Mouse (Mus musculus): Measurements from ENCODE around the gene Fank1. TPM values are rescaled to one million over a fixed set of nuclear protein-coding genes. Genes with fewer than 3 reads are reported as not detected.
A peak's percentile ranks its signal among the peaks of the same experiment; 100 is the strongest.

Fank1 gene
- total RNA-seq, 2 experiments from 2014 or later, result 0.71 to 1.1 TPM

DNA sequence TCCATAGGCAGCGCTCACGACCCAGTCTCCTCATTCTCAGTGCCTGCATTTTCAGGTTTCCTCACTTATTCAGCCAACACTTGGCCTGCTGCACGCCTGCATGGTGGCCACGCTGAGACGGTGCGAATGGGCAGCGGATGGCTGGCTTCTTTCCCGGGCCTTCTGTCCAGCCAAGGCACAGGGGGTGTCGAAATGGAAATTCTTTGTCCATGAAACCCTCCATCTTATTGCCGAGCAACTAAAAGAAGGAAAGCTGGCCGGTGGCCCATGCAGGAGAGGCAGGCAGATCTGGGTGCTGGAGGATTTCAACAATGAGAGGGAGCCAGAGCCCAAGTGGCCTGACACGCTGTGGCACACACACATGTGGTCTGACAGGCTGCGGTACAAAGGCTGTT, 10.8 kb upstream of the Fank1 start:
- no peak for DNase-seq (ENCODE audit: low spot score in 2 of 2)

DNA sequence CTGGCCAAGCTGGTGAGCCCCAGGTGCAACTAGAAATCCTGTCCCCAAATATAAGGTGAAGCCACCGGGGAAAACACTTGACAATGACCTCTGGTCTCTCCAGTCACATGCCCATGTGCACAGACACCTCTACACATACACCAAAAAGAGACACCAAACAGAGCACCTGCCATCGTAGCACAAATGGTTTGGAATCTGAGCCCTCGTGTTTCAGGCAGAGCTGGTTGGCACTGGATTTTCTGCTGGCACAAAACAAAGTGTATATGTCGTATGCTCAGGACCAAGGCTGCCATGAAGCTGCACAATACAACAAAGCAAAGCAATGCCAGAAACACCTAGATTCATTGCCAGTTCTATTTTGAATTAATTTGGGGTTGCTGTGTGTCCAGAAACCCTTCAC, 8.6 kb upstream of the Fank1 start:
- no peak for DNase-seq (ENCODE audit: low spot score in 2 of 2)

DNA sequence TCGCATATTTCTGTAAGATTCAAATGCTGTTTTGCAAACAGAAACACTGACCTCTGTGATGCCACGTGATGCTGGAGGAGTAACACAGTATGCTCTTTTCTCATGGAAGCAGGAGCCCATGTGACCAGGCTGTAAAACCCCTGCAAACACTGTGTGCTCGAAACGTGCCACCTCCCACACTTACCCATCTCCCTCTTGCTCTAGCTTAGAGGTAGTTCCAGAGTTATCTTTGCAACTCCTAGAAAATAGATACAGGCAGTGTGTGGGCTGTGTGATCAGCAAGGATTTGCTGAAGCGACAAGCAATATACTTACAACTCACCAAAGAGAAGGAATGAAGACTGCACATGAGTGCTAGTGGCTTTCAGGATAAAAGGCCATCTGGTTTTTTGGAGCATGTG, 8.1 kb upstream of the Fank1 start:
- DNase-seq (ENCODE audit: low spot score in 2 of 2), result no peak

DNA sequence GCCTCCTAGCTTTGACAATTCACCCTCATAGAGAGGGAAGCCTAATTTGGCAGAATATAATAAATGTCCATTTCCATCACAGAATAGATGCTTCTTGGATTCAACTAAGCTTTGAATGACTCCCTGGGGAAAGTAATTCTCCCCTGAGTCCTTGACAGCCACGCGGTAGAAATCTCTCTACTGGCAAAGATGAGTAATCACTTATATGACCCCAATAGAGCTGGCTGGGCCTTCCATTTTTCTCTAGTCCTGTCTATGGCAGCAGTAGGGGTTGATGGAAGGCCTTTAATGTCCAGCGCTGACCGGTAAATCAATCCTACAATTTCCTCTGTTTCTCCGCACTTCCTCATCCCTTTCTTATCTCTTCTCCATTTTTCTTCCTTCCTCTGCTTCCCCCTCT, 1.5 kb upstream of the Fank1 start:
- DNase-seq (ENCODE audit: low spot score in 2 of 2), result no peak

DNA sequence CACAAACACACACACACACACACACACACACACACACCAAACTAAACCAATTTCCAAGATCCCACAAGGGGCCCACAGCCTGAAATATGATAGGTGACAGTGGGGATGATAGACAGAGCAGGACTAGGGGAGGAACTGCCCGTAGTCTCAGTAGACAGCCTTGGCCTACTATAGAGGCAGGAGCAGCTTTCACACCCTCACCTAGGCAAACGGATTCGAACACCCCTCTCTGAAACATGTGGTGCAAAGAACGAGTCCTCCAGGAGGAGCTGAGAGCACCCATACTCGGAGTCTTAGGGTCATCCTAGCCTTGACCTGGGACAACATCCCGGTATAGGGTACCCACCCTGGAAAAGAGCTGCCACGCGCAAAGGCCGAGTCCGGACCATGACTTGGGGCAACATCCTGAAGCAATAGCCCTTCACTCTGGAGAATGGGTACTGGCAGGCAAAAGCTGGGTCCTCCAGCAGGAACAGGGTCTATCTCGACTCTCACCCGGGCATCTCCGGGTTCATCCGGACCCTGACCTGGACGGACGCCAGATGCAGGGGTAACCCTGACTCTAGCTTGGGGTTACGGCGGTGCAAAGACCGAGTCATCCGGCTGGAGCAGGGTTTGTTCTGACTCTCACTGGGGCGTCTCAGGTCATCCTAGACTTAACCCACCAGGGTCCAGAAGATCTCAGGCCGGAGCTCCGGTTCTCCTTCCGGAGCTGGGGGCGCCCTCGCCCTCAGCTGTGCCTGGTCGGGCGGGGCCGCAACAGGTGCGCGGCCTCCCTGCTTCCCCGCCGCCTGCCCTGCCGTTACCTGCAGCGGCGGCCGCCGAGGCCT, 650 bp upstream of the Fank1 start:
- DNase-seq (ENCODE audit: low spot score in 2 of 2), result peak in 1 of 2 experiments; percentile 35

DNA sequence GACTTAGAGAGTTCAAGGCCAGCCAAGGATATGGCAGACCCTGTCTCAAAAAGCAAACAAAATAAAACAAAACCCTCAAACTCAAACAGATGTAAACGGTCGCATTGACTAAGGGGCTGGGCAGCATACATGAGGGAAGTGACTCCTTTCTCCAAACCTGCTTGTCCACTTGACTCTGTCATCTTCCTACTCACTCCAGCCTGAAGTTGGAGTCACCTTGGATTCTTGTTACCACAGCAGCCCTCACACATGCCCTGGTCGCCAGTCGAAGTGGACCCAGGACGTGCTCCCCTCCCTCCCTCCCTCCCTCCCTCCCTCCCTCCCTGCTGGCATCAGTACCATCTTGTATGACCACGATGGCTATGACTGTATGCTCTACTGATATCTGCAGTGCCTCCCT, 4.9 kb downstream of the Fank1 start:
- no peak for DNase-seq (ENCODE audit: low spot score in 2 of 2)

DNA sequence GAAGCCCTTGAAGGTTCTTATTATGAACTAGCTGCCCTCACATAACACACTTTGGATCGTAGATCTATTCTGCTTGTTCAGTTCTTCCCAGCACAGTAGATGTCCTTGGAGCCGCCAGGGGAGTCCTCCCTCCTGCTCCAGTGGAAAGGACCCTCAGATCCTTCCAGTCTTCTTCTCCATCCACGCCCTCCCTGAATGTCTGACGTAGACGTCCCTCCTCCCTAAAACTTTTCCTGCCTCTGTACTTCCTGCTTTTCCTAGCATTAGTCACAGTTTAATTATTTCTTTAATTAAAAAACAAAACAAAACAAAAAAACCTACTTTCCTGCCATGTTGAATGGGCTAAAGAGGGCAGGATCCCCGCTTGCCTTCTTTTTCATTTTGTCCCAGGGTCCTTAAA, 5.3 kb downstream of the Fank1 start:
- no peak for DNase-seq (ENCODE audit: low spot score in 2 of 2)

DNA sequence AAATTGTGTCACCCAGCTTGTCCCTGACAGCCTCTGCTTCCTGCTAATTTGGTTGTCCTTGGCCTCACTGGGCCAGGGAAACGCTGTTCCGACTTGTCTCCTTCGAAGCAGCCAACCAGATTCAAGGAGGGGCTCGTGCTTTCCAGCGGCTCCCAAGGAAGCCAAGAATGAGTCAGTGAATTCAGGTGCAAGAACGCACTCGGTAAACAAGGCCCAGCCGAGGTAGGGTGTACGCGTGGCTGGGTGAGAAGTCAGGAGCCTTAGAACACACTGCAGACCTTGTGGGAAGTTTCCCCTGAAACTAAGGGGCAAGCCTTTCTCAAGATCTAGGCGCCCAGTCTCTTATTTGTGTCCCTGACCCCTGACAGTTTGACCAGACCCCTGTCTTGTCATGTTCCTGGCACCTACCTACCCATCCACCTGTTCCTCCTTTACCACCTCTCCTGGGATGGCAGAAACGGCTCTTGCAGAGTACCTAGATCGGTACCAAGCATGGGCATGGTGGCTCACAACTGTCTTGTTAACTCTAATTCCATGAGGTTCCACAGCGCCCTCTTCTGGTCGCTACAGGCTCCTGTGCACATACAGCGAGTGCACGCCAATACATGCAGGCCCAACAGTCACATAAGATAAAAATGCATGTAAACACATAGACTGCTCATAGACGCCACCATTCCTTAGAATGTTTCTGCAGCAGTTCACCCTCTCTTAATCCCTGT, 6.2 kb downstream of the Fank1 start, which contains the start of gene Dhx32:
Dhx32 (minus strand) TSS at position 10 of the 719 bp plus-strand sequence.
- DNase-seq (ENCODE audit: low spot score in 2 of 2), result peak; percentile 43 to 74

DNA sequence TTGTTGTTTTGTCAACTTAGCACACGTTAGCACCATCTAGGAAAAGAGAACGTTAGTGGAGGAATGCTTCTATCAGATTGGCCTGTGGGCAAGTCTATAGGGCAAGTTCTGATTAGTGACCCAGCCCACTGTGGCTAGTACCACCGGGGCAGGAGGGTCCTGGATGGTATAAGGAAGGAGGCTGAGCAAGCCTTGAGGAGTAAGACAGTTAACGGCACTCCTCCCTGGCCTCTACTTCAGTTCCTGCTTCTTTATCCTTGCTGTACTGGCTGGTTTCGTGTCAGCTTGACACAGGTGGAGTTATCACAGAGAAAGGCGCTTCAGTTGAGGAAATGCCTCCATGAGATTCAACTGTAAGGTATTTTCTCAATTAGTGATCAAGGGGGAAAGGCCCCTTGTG, 10.9 kb downstream of the Fank1 start:
- no peak for DNase-seq (ENCODE audit: low spot score in 2 of 2)

DNA sequence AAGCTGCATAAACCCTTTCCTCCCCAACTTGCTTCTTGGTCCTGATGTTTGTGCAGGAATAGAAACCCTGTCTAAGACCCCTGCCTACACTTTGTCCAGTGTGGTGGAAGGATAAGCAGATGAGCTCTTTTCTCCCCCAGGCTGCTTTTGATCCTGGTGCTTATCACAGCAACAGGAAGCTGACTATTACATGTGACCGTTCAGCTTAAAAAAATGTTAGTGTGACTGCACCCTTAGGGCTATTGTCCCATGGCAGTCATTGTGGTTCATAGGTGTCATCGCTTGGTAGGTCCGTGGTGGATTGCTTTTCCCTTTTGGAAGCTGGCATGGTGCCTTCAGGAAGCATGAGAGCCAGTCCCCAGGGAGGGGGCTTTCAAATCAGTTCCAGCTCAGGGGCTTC, 11.5 kb downstream of the Fank1 start:
- no peak for DNase-seq (ENCODE audit: low spot score in 2 of 2)

DNA sequence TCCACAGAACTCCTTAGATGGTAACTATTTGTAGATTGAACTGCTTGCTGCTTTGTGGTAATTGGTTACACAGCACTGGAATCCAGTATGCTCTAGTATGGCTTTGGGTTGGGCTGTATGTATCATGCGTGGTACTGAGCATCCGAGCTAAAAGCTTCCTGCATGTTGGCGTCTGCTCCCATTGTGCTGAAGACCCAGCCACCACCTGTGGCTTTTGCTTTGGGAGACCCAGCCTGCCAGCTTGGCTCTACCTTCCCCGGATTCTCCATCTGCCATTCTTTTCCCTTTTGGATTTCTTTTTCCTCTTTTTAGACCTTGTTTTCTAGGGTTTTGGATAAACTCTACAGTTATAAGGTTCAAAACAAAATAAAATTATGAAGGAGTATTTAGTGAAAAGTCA, 13.5 kb downstream of the Fank1 start:
- DNase-seq (ENCODE audit: low spot score in 2 of 2), result no peak

DNA sequence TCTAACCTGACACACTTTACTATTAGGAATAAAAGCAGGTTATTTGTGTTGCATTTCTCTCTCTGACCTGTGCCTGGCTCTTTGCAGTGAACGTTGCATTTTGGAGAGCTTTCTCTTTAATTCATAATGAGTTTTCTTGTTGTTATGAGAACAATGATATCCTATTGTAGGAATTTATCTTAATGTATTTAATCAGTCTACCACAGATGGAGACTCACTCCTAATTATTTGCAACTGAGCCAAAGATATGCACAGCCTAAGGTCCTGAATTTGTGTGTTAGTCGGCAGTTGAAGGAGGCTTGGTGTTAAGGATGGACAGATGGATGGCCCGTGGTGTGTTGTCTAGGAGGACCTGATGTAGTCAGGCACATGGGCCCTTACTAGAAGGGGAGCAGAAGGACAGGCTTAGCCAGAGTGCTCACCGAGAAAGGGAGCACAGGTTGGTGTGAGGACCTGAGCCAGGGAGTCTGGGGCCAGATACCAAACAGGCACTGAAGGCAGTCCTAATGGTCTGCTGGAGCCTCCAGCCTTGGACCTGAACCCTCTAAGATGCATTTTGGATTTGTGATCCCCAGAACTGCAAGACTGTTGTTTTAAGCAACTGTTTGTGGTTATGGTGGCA, 14.1 kb downstream of the Fank1 start:
- no peak for DNase-seq (ENCODE audit: low spot score in 2 of 2)

DNA sequence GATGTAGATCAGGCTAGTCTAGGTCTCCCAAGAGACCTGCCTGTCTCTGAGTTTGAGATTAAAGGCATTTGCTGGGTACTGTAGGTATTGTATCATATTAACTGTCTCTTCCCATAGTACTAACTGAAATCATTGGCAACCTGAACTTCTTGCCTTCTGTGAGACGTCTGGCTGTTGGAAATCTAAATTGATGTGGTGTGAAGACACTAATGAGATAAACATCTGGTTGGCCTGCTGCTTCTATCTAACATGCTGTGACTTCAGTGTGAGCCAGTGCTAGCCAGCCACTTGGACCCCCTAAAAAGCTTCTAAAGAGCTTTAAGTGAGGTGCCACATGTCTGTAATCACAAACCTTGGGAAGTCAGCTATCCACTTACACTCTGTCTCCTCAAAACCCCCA, 16.1 kb downstream of the Fank1 start:
- no peak for DNase-seq (ENCODE audit: low spot score in 2 of 2)

DNA sequence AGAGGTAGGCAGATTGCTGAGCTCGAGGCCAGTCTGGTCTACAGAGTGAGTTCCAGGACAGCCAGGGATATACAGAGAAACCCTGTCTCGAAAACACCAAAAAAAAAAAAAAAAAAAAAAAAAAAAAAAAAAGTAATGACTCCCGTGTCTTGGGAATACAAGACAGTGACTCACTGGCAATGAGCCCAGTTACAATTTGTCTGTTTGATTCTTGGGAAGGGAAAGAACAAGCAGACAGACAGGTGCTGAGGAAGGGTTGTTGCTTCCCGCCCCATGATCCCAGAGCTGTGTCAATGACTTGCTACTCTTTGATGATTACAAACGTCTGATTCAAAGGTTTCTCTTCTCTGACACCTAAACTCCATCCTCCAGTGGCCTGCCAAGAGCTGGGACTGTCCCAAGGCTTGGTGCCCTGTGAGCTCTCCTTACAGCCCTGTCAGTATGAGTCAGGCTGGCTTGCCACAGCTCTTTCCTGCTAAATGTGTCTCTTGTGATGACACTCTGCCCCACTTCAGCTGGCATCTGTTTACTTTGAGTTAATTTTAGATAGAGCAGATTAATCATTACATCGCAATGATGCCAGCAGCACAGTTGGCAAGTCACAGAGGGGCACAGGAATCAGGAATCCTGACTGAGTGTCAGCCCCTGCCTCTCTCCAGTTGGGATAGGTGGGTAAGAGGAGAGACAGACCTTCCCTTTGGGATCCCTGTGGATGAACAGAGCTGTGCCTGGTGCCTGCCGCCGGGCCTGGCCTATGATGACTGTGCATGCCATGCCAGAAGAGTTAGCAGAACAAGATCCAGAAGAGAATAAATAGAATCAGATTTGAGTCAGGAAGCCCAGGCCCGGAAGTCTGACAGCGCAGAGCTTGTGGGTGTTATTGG, 16.8 kb downstream of the Fank1 start:
- no peak for DNase-seq (ENCODE audit: low spot score in 2 of 2)

DNA sequence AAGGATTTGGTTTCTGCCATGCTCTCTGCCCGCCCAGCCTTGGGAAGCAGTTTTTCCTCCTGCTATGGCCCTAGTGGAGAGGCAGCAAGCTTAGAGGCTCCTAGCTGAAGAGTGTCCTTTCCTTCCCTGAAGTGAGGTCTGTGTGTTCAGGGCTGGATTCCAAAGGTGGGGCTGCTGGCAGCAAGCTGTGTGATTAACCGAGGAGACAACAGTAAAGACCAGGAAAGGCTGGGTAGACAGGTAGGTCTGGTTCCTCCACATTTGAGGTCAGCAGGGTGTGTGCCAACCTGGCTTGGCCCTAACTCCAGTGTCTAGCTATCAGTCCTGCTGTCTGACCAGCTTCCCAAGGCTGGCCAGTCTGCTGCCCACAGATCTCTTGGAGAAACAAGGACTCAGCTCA, 18.1 kb downstream of the Fank1 start:
- DNase-seq (ENCODE audit: low spot score in 2 of 2), result no peak

DNA sequence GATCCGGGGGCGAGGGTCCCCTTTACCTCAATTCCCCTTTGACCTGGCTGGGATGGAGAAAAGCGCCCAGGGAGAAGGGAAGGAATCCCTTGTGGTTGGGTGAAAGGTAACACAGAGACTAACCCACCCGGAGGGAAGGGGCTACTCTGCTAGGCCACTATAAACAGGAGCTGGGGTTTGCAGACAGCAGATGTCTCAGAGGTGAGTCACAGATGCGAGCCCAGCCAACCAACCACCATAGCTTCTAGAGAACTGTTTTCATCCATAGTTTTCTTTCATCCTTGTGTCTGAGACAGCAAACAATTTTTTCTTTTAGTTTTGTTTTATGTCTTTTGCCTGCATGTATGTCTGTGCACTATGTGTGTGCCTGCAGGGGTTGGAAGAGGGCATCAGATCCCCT, 23.3 kb downstream of the Fank1 start:
- no peak for DNase-seq (ENCODE audit: low spot score in 2 of 2)

DNA sequence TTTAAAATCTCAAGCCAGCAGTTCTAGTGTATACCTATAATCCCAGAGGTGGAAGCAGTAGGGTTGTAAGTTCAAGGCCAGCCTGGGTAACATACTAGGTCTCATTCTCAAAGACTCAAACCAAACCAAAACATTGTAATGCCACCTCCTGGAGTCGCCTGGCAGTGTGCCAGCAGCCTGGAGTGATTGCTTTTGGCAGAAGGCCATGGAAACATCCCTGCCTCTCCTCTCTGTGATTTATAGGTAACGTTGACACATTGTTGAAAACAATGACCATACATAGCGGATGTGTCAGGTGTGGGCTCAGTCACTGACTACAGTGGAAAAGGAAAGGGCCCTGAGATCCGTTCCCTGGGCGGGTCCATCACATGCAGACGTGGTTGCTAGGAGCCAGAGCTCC, 25.2 kb downstream of the Fank1 start:
- DNase-seq (ENCODE audit: low spot score in 2 of 2), result no peak

DNA sequence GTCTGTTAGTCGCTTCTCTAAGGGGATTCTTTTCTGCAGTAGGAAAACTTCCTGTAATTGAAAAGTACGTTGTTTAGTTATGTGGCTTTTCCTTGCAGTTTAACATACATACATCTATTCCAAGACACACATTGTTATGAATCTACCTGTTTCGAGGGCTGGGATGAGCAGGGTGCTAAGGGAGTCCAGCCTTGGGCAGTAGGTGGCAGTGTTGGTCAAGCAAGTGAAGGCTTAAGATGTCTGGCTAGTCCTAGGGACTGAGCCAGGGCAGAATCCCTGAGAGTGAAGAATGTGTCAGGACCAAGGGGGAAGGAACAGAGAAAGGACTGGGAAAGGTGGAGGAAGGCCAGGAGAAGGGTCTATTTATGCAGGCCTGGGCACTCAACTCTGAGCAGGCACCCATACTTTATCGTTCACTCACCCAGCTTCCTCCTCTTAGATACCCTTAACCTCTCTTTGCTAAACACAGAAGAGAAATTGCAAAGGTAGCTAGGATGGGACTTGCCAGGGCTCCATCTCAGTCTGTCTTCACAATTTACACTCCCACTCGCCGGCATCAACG, 29.0 kb downstream of the Fank1 start:
- DNase-seq (ENCODE audit: low spot score in 2 of 2), result peak; percentile 11 to 32

DNA sequence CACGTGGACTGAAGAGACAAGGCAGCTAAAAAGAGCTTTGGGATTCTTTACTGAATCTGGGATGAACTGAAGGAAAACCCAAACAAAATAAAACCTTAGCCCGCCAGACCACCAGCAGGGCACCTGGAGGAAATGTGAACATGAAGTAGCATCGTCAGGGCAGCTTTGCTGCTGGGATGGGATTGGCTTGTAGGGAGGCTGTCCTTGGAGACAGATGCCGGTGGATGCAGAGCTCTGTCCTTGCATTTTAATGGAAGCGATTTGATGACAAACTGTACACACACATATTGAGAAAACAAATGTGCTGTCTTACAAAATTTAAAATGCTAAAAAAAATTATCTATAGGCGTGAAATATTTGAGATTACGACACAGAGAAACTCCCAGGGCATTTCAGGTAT, 36.3 kb downstream of the Fank1 start:
- DNase-seq (ENCODE audit: low spot score in 2 of 2), result no peak

DNA sequence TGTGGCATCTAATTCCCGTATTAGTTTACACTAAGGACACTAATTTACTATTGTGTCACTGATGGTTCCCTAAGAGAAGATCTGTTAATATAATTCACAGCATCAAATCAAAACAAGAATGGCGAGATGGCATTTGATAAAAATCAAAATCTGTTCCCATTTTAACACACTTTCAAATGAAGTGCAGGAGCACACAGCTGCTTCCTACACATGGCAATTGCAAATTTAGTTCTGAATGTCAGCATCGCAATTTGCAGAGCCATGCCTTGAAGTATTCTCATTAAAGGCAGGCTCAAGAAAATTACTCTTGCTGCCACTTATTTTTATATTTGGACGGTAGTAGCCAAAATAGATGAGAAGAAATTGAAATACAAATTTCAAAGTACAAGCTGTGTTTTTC, 36.7 kb downstream of the Fank1 start:
- no peak for DNase-seq (ENCODE audit: low spot score in 2 of 2)

DNA sequence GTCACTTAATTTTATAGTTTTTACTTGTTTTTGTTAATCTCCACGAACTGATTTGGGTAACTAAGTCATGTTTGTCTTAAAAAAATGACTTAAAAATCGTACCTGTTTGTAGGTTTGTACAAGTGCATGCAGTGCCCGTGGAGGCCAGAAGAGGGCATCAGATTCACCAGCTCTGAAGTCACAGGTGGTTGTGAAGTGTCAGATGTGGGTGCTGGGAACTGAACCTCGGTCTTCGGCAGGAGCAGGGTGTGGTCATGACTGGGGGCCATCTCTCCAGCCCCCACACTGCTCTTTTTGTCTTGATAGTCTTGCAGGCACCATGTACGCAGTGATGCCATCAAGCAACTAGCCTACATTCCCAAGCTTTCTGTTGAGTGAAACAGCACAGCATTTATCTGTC, 47.1 kb downstream of the Fank1 start:
- DNase-seq (ENCODE audit: low spot score in 2 of 2), result no peak
